Mouse (Mus musculus) lung, embryonic 14.5 days (tissue): ENCODE data around the gene Fam186a. TPM values are rescaled to one million over a fixed set of nuclear protein-coding genes. Genes with fewer than 3 reads are reported as not detected.

Experiments used
- ATAC-seq: fragments of 200-750 bp; cut with Nextera tagmentation; 2 replicates; pipeline ENCODE4 v1.8.0; 2017; ENCODE audit warnings: mild to moderate bottlenecking, moderate TSS enrichment, moderate library complexity; ENCODE audit not compliant: insufficient read depth
- DNase-seq: peaks from one replicate; pipeline ENCODE4 v3.0.0-alpha.2; 2015
- H3K27ac ChIP-seq: fragments of 300-500 bp; sonication (generic); 2 replicates; pipeline ENCODE4 v1.5.1; 2014; ENCODE audit warnings: low read depth, mild to moderate bottlenecking, moderate library complexity
- H3K27me3 ChIP-seq: fragments of 300-500 bp; sonication (generic); 2 replicates; pipeline ENCODE4 v1.6.1; 2014; ENCODE audit warnings: low read length, control low read depth; ENCODE audit not compliant: insufficient read depth
- H3K36me3 ChIP-seq: fragments of 300-500 bp; sonication (generic); 2 replicates; pipeline ENCODE4 v1.6.1; 2014; ENCODE audit warnings: control low read depth; ENCODE audit not compliant: insufficient read depth
- H3K4me1 ChIP-seq: fragments of 300-500 bp; sonication (generic); 2 replicates; pipeline ENCODE4 v1.6.1; 2014; ENCODE audit warnings: antibody characterized with exemption, control low read depth; ENCODE audit not compliant: insufficient read depth
- H3K4me2 ChIP-seq: fragments of 300-500 bp; sonication (generic); 2 replicates; pipeline ENCODE4 v1.6.1; 2014; ENCODE audit warnings: mild to moderate bottlenecking
- H3K4me3 ChIP-seq: fragments of 300-500 bp; sonication (generic); 2 replicates; pipeline ENCODE4 v1.5.1; 2014; ENCODE audit warnings: low read depth, low read length
- H3K9ac ChIP-seq: fragments of 300-500 bp; sonication (generic); 2 replicates; pipeline ENCODE4 v1.6.1; 2014
- H3K9me3 ChIP-seq: fragments of 300-500 bp; sonication (generic); 2 replicates; pipeline ENCODE4 v1.6.1; 2016; ENCODE audit warnings: low read depth, low read length, control low read depth
- CTCF ChIP-seq: IDR thresholded peaks from 2 replicates; pipeline ENCODE4 v1.5.1; 2016; ENCODE audit warnings: antibody characterized with exemption, low read depth
- WGBS: fragments of 180-500 bp; shearing (Covaris S2); extraction: QIAGEN DNeasy Blood & Tissue Kit; methylation state at CpG from one replicate; pipeline ENCODE4 v1.1.7; 2014; 5-methylcytosine and 5-hydroxymethylcytosine counted together
- polyA plus RNA-seq: library from polyadenylated mRNA; unstranded; fragments of >200 nt; fragmentation: Nextera tagmentation; extraction: Ambion mirVana; gene quantifications from 2 replicates; pipeline ENCODE4 v1.2.1, GENCODE M21; 2014

Fam186a gene
- polyA plus RNA-seq, 1 experiment from 2014 or later: 0.04 TPM

DNA sequence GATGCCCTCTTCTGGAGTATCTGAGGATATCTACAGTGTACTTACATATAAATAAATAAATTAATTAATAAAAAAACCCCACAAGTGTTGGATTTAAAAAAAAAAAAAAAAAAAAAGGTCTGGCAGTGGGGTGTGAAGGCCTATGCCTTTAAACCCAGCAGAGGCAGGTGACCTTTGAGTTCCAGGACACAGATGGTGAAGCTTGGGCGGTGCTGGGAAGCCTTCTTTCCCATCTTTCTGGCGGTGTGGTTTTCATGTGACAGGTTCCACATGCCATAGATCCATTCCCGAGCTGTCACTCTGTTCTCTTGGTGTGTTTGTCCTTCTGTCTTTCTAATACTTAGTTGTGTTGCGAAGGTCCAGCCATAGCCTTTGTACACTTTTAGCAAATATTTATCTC is 59.8 kb downstream of the Fam186a start:
- Histone ChIP-seq H3K9me3 (no peaks in the 10 kb centered on the region), H3K4me3 (no peak overlapping the region), H3K9ac (no peak overlapping the region), H3K4me2 (no peak overlapping the region), H3K36me3 (no peaks in the 10 kb centered on the region), H3K27me3 (no peaks in the 10 kb centered on the region), H3K4me1 (no peaks in the 10 kb centered on the region), H3K27ac (no peak overlapping the region)
- TF ChIP-seq CTCF: no peak
- ATAC-seq: no peak
- DNase-seq: no peak
- 68% methylated on average over 4 of the region's 4 CpGs for WGBS

DNA sequence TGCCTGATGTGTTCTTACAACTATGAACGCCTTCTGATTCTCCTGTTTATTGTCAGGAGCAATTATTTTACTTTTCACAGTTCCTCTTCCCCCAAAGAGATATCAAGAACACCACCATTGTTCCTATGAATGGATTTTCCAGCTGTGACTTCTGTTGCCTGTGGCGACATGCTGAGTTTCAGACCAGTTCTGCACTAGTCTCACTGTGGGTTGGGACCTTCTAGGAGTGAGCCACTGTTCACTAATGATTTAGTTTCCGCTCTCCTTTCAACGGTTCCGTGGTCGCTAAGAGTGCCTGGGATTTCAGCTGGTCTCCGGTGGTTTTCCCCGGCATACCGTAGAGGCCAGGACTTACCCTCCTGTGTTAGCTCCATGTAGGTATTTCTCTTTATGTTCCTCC is 62.0 kb downstream of the Fam186a start:
- no peak for DNase-seq
- Histone ChIP-seq H3K27me3 (no peaks in the 10 kb centered on the region), H3K9ac (no peak overlapping the region), H3K36me3 (no peaks in the 10 kb centered on the region), H3K4me2 (no peak overlapping the region), H3K9me3 (no peaks in the 10 kb centered on the region), H3K4me3 (no peak overlapping the region), H3K4me1 (no peaks in the 10 kb centered on the region), H3K27ac (no peak overlapping the region)
- ATAC-seq: no peak
- 78% methylated on average over 9 of the region's 9 CpGs for WGBS
- TF ChIP-seq CTCF: no peak

DNA sequence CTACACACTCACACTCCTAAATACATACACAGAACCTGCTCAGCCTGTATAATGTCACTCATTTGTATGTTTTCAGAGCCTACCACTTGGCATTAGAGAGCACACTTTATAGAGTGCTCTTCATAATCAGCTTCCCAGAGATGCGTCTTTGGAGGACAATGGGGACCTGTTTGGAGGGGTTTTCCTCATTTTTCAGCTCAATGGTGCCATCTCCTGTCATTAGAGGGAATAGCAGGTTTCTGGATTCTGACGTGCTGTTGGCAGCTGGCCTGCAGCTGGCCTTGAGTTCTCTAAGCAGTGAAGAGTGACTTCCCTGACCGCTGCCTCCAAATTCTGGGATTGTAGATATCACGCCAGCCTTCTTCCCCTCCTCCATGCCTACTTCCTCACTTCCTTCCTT is 62.5 kb downstream of the Fam186a start:
- no peak overlapping the region for H3K9ac ChIP-seq
- H3K27me3 ChIP-seq: no peaks in the 10 kb centered on the region
- TF ChIP-seq CTCF: peak; percentile 91
- WGBS: 4% methylated on average over 4 of the region's 4 CpGs
- H3K27ac ChIP-seq: no peak overlapping the region
- no peak overlapping the region for H3K4me2 ChIP-seq
- H3K4me1 ChIP-seq: no peaks in the 10 kb centered on the region
- no peaks in the 10 kb centered on the region for H3K9me3 ChIP-seq
- H3K4me3 ChIP-seq: no peak overlapping the region
- peak; percentile 96 for DNase-seq
- peak; percentile 84 for ATAC-seq
- H3K36me3 ChIP-seq: no peaks in the 10 kb centered on the region

GRCm38 (mm10) chr15:99903227-99903626 is 63.6 kb downstream of the Fam186a start:
- WGBS: 68% methylated on average over 5 of the region's 5 CpGs

GRCm38 (mm10) chr15:99902786-99903185 is 64.1 kb downstream of the Fam186a start:
- 62% methylated on average over 5 of the region's 5 CpGs for WGBS
- TF ChIP-seq CTCF: no peak
- H3K9me3 ChIP-seq: no peaks in the 10 kb centered on the region
- H3K9ac ChIP-seq: no peak overlapping the region
- no peaks in the 10 kb centered on the region for H3K4me1 ChIP-seq
- H3K4me3 ChIP-seq: no peak overlapping the region
- DNase-seq (no peak), ATAC-seq (no peak)
- H3K27ac ChIP-seq: no peak overlapping the region
- H3K36me3 ChIP-seq: no peaks in the 10 kb centered on the region
- no peaks in the 10 kb centered on the region for H3K27me3 ChIP-seq
- no peak overlapping the region for H3K4me2 ChIP-seq

More at GRCm38 (mm10) chr15:99903227-99903626, 63.6 kb downstream of the Fam186a start:
- H3K36me3 ChIP-seq: no peaks in the 10 kb centered on the region
- no peaks in the 10 kb centered on the region for H3K9me3 ChIP-seq
- ATAC-seq (no peak), DNase-seq (no peak)
- TF ChIP-seq CTCF: no peak
- no peak overlapping the region for H3K9ac ChIP-seq
- no peak overlapping the region for H3K27ac ChIP-seq
- H3K4me2 ChIP-seq: no peak overlapping the region
- no peaks in the 10 kb centered on the region for H3K27me3 ChIP-seq
- no peak overlapping the region for H3K4me3 ChIP-seq
- H3K4me1 ChIP-seq: no peaks in the 10 kb centered on the region

DNA sequence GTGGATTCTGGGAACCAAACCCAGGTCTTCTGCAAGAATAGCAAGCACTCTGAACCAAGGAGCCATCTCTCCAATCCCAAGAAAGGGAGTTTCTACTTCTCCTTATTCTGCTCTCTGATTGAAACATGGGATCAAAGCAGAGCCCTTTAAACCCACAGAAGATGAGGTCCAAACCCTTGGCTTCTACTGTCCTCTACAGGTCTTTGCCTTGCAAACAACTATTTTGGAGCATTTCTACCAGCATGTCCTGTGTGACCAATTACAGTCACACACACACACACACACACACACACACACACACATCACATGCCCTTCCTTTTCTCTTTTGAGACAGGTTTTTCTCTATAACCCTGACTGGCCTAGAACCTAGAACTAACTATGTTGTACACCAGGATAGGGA is 70.2 kb downstream of the Fam186a start:
- Histone ChIP-seq H3K27ac (no peak overlapping the region), H3K4me3 (no peak overlapping the region), H3K4me1 (no peaks in the 10 kb centered on the region), H3K9ac (no peak overlapping the region), H3K36me3 (no peaks in the 10 kb centered on the region), H3K9me3 (no peaks in the 10 kb centered on the region), H3K27me3 (no peaks in the 10 kb centered on the region), H3K4me2 (no peak overlapping the region)
- no peak for DNase-seq
- no peak for ATAC-seq
- no peak for TF ChIP-seq CTCF

DNA sequence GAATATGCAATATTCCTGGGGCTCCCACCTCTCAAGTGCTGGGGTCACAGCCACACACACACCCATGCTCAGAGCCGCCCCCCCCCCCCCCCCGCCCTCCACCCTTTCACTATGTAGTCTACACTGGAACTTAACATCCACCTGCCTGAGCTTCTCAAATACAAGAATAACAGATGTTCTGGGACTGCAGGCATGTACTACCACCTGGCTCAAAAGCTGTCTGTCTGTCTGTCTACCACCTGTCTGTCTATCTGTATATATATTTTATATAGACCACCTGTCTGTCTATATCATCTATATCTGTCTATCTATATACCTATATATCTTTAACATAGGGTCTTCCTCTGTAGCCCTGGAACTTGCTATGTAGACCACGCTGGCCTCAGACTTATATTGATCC is 75.5 kb downstream of the Fam186a start:
- Histone ChIP-seq H3K27me3 (0 out of 2 replicates have a peak, but pooled peaks cover 3% of the 10 kb centered on the region), H3K4me2 (peak overlapping the region; percentile 43; the same call in 1 of the 2 replicates), H3K9ac (no peak overlapping the region), H3K4me1 (no peaks in the 10 kb centered on the region), H3K4me3 (no peak overlapping the region), H3K27ac (no peak overlapping the region), H3K9me3 (no peaks in the 10 kb centered on the region), H3K36me3 (no peaks in the 10 kb centered on the region)
- TF ChIP-seq CTCF: no peak
- DNase-seq: no peak
- no peak for ATAC-seq
- 76% methylated on average over 3 of the region's 3 CpGs for WGBS
